Mouse (Mus musculus) stomach, embryonic 15.5 days (tissue): ENCODE results near the gene Nos1ap. TPM values are rescaled to one million over a fixed set of nuclear protein-coding genes. Genes with fewer than 3 reads are reported as not detected.

Experiments
- ATAC-seq: fragments of 200-750 bp; cut with Nextera tagmentation; 2 replicates; pipeline ENCODE4 v1.8.0; 2017; ENCODE audit warnings: low read depth, moderate number of reproducible peaks, moderate TSS enrichment; ENCODE audit not compliant: insufficient read depth, low FRiP score
- H3K27ac ChIP-seq: fragments of 300-500 bp; sonication (generic); 2 replicates; pipeline ENCODE4 v1.5.1; 2015; ENCODE audit warnings: mild to moderate bottlenecking, inconsistent platforms
- H3K27me3 ChIP-seq: fragments of 300-500 bp; sonication (generic); replicated peaks from 2 replicates; pipeline ENCODE4 v1.6.1; 2015; ENCODE audit warnings: inconsistent platforms
- H3K36me3 ChIP-seq: fragments of 300-500 bp; sonication (generic); 2 replicates; pipeline ENCODE4 v1.6.1; 2015; ENCODE audit warnings: inconsistent platforms
- H3K4me1 ChIP-seq: fragments of 300-500 bp; sonication (generic); 2 replicates; pipeline ENCODE4 v1.6.1; 2015; ENCODE audit warnings: inconsistent platforms
- H3K4me2 ChIP-seq: fragments of 300-500 bp; sonication (generic); 2 replicates; pipeline ENCODE4 v1.6.1; 2015; ENCODE audit warnings: mild to moderate bottlenecking, inconsistent platforms
- H3K4me3 ChIP-seq: fragments of 300-500 bp; sonication (generic); replicated peaks from 2 replicates; pipeline ENCODE4 v1.5.1; 2015; ENCODE audit warnings: inconsistent platforms
- H3K9ac ChIP-seq: fragments of 300-500 bp; sonication (generic); 2 replicates; pipeline ENCODE4 v1.6.1; 2015; ENCODE audit warnings: inconsistent platforms
- H3K9me3 ChIP-seq: fragments of 300-500 bp; sonication (generic); 2 replicates; pipeline ENCODE4 v1.6.1; 2016; ENCODE audit warnings: inconsistent platforms
- WGBS: fragments of 180-500 bp; shearing (Covaris S2); methylation state at CpG from one replicate; pipeline ENCODE4 v1.1.7; 2015; 5-methylcytosine and 5-hydroxymethylcytosine counted together
- polyA plus RNA-seq: library from polyadenylated mRNA; unstranded; fragments of >200 nt; fragmentation: Nextera tagmentation; extraction: Ambion mirVana; gene quantifications from 2 replicates; pipeline ENCODE4 v1.2.1, GENCODE M21; 2015

Nos1ap gene
- polyA plus RNA-seq, 1 experiment from 2014 or later, result 15.5 TPM

DNA sequence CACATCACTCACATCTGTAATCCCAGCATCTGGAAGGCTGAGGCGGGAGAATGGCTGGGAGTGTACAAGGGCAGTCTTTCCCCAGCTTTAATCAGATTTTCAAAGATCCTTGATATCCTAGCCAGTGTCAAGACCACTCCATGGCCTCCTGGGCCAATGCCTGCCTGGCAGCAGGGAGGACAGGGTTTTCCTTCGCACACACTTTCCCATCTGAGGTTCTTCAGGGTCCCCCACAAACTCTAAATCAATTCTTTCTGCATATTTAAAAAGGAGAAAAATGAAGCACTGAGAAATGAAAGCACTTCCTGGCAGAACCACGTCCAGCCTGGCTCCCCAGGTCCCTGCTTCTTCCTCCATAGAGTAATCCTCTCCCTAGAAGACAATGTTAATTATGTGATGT is 225.9 kb downstream of the Nos1ap start:
- WGBS, result 79% methylated on average over 3 of the region's 3 CpGs

DNA sequence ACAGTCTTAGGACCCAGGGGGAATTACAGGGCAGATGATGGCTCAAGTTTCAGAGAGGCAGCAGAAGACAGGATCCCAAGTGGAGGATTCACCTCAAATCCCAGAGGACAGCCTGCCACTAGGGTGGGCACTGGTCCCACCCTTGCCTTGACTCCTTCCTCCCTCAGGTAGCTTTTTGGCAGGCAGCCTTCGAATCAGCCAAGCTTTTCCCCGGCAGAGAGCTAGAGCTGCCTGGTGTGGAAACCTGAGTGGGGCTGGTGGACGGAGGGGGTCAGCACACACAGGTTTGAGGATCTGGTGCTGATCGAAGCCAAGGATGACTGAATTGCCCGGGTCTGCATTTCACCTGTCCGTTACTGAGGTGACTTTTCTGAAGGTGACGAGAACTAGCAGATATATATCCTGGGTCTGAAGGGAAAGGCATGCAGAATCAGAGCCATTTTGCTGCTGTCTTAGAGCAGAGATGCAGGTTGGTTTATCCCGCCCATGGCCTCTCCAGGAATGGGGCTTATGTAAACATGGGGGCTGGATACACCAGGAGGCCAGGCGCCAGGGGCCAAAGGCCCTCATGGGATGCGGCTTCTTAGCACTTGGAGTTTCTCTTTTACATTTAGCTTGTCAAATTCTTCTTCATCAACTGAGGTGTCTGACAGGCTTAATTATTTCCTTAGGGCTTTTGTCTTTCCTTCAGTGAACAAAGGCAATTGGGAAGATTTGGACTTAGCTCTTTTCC is 229.3 kb downstream of the Nos1ap start:
- no peak; the same call in 1 of the 2 replicates for ATAC-seq
- 43% methylated on average over 10 of the region's 10 CpGs for WGBS
- H3K9ac ChIP-seq, result no peak overlapping the region
- H3K9me3 ChIP-seq, result no peaks in the 10 kb centered on the region
- H3K36me3 ChIP-seq, result no peaks in the 10 kb centered on the region
- H3K27me3 ChIP-seq, result no peaks in the 10 kb centered on the region
- H3K27ac ChIP-seq, result no peak overlapping the region
- H3K4me2 ChIP-seq, result no peak overlapping the region
- no peaks in the 10 kb centered on the region for H3K4me1 ChIP-seq
- H3K4me3 ChIP-seq, result no peak overlapping the region

More for the DNA sequence above, 225.9 kb downstream of the Nos1ap start:
- ATAC-seq, result no peak
- Histone ChIP-seq H3K4me3 (no peak overlapping the region), H3K4me1 (no peaks in the 10 kb centered on the region), H3K9ac (no peak overlapping the region), H3K4me2 (no peak overlapping the region), H3K9me3 (no peaks in the 10 kb centered on the region), H3K36me3 (no peaks in the 10 kb centered on the region), H3K27ac (no peak overlapping the region), H3K27me3 (no peaks in the 10 kb centered on the region)

DNA sequence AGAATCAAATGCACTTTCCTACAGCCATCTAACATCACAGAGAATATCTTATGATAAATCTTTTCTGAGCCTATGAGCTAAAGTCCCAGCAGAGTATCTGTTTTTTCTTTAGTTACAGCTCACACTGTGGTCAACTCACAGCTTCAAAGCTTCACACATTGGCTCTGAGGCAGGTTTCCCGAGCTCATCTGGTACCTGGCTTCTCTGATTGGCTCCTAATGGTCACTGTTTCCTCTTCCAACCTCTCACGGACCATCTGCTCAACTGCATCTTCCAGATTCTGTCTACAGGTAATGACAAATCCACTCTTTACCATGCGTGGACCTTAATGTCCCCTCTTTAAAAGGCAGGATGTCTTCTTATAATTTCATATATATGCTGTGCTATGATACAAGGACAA is 236.3 kb downstream of the Nos1ap start:
- Histone ChIP-seq H3K4me3 (no peak overlapping the region), H3K9ac (no peak overlapping the region), H3K27me3 (no peaks in the 10 kb centered on the region), H3K27ac (no peak overlapping the region), H3K9me3 (no peaks in the 10 kb centered on the region), H3K36me3 (no peaks in the 10 kb centered on the region), H3K4me2 (no peak overlapping the region), H3K4me1 (no peaks in the 10 kb centered on the region)
- 69% methylated on average over 3 of the region's 3 CpGs for WGBS
- ATAC-seq, result no peak

DNA sequence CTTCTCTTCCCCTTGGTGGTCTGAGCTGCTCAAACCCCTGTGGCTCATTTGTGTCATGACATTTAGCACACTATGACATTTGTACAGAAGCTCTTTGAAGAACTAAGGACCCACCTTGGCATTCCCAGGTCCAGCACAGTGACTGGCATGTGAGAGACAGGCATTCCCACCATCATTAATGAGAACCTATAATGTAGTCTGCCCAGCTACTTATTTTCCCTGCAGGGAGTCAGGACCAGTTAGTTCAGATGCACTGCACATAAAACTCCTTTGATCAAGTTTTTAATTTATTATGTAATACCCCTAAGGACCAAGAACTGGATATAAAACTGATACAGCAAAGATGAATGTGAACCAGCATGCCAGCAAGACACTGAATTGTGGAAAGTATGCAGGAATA is 238.6 kb downstream of the Nos1ap start:
- H3K4me1 ChIP-seq, result no peaks in the 10 kb centered on the region

DNA sequence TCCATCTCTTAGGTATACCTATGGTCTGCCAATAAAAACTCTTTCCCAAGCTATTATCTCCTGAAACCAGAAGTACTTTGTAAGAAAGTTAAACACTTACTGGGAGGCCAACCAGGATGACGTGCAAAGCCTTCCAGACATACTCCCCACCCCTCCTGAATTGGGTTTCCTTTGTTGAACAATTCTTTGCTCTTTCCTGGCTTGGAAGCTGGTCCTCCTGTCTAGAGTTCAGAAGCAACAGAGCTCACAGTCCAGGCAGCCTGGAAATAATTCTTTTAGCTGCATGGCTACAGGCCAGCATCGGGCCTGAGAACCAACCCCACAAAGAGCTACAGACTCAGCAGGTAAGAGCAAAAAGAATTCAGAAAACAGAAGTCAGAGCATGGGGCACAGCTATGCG is 243.4 kb downstream of the Nos1ap start:
- no peak overlapping the region for H3K4me3 ChIP-seq
- no peaks in the 10 kb centered on the region for H3K27me3 ChIP-seq
- no peak for ATAC-seq
- 52% methylated on average over 3 of the region's 3 CpGs for WGBS
- H3K36me3 ChIP-seq, result no peaks in the 10 kb centered on the region
- H3K27ac ChIP-seq, result no peak overlapping the region
- no peak overlapping the region for H3K4me2 ChIP-seq
- no peak overlapping the region for H3K9ac ChIP-seq
- no peaks in the 10 kb centered on the region for H3K9me3 ChIP-seq
- H3K4me1 ChIP-seq, result no peaks in the 10 kb centered on the region

More for the DNA sequence above, 238.6 kb downstream of the Nos1ap start:
- no peaks in the 10 kb centered on the region for H3K9me3 ChIP-seq
- H3K4me3 ChIP-seq, result no peak overlapping the region
- ATAC-seq, result no peak
- no peaks in the 10 kb centered on the region for H3K36me3 ChIP-seq
- H3K9ac ChIP-seq, result no peak overlapping the region
- no peaks in the 10 kb centered on the region for H3K27me3 ChIP-seq
- H3K27ac ChIP-seq, result no peak overlapping the region
- H3K4me2 ChIP-seq, result no peak overlapping the region

DNA sequence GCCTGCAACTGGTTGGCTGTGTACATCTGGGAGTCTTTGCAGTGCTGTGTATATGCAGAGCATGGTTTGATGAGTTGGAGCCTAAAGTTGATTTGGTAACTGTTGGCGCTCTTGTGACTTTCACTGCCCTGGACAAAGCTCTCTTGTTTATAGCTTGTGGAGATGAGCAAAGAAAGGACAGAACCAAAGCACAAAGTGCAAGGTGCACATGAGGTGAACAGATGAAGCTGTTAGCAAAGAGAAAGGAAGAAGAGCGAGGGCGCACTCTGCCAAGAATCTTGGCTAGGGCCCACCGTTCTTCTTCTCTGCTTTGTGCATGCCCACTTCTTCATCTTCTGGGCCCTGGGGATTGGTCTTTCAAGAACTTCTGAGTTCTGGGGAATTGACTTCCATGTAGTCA is 245.8 kb downstream of the Nos1ap start:
- no peaks in the 10 kb centered on the region for H3K36me3 ChIP-seq
- no peaks in the 10 kb centered on the region for H3K4me1 ChIP-seq
- no peak overlapping the region for H3K4me2 ChIP-seq
- no peaks in the 10 kb centered on the region for H3K27me3 ChIP-seq
- H3K9me3 ChIP-seq, result no peaks in the 10 kb centered on the region
- no peak overlapping the region for H3K27ac ChIP-seq
- 95% methylated on average over 4 of the region's 4 CpGs for WGBS
- ATAC-seq, result no peak
- no peak overlapping the region for H3K4me3 ChIP-seq
- no peak overlapping the region for H3K9ac ChIP-seq

DNA sequence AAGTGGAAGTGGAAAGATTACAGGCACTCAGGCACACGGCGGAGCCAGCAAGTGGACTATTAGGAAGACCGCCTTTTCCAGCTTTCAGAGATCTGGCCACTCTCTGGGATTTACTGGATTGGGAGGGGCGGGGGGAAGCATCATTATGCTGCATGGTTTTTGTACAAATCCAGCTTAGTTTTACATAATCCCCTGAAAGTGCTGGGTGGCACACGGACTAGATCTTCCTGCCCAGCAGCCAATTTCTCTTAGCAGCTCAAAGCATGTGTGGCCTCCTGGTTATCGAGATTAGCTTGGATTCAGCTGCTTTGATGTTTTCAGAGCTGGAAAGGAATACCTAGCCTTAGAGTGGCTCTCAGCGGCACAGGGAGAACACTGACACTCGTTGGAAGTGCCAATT is 246.6 kb downstream of the Nos1ap start:
- no peaks in the 10 kb centered on the region for H3K4me1 ChIP-seq
- no peaks in the 10 kb centered on the region for H3K27me3 ChIP-seq
- no peaks in the 10 kb centered on the region for H3K9me3 ChIP-seq
- H3K4me2 ChIP-seq, result no peak overlapping the region
- no peak for ATAC-seq
- no peaks in the 10 kb centered on the region for H3K36me3 ChIP-seq
- 79% methylated on average over 8 of the region's 8 CpGs for WGBS
- no peak overlapping the region for H3K27ac ChIP-seq
- H3K4me3 ChIP-seq, result no peak overlapping the region
- H3K9ac ChIP-seq, result no peak overlapping the region

DNA sequence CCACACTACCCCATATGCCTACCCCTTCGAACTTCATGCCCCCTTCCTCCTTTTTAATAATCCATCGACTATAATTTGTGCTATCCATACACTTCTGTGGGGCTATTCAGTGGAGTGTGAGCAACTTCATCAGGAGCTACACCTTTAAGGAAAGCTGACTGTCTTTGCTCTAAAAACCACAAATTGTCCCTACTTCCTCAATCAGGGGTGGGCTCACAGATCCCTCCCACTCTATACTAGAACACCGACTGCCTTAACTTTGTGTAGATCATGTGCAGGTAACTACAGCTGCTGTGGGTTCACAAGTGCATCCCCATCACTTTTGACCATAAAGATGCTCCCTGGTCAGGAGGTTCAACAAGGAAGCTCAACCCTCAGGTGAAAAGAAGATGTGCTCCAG is 249.7 kb downstream of the Nos1ap start:
- H3K4me2 ChIP-seq, result no peak overlapping the region
- H3K36me3 ChIP-seq, result no peaks in the 10 kb centered on the region
- H3K9ac ChIP-seq, result no peak overlapping the region
- 88% methylated on average over 3 of the region's 3 CpGs for WGBS
- no peaks in the 10 kb centered on the region for H3K27me3 ChIP-seq
- H3K4me3 ChIP-seq, result no peak overlapping the region
- no peak for ATAC-seq
- no peaks in the 10 kb centered on the region for H3K9me3 ChIP-seq
- no peak overlapping the region for H3K27ac ChIP-seq
- H3K4me1 ChIP-seq, result no peaks in the 10 kb centered on the region

DNA sequence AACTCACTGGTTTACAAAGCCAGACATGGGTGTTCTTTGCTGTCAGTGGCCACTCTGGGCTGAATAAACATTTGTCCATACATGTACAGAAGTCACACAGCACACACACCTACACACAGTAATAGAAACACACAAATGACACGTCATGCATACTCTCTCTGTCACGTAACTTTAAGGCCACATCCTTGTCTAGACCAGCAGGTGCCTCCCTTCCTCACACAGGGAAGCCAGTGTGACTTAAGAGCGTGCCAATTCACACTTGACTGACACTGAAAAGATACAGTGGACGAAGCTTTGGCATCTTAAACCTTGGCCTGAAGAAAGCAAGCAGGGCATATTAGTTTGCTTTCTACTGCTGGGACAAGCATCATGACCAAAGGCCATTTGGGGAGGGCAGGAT is 256.9 kb downstream of the Nos1ap start:
- no peak overlapping the region for H3K9ac ChIP-seq
- H3K4me3 ChIP-seq, result no peak overlapping the region
- H3K4me2 ChIP-seq, result no peak overlapping the region
- no peaks in the 10 kb centered on the region for H3K36me3 ChIP-seq
- H3K9me3 ChIP-seq, result no peaks in the 10 kb centered on the region
- 77% methylated on average over 4 of the region's 4 CpGs for WGBS
- H3K4me1 ChIP-seq, result no peaks in the 10 kb centered on the region
- ATAC-seq, result no peak
- H3K27ac ChIP-seq, result no peak overlapping the region
- H3K27me3 ChIP-seq, result no peaks in the 10 kb centered on the region

DNA sequence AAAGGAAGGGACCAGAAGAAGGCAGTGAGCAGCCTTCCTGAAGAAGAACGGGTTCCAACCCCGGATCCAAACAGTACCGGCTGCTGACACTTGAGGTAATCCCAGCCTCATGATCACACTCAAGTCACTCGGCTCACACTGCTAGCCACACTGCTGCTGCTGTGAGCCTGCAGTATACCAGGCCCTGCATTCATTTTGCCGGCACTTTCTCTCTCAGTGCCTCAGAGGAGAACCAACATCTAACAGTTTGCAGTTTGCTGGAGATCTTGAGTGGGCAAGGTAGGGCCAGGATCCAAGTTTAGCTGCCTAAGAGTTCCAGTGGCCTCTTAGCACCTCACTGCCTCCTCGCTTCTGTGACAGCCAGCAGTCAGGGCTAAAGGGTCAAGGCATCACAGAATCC is 257.7 kb downstream of the Nos1ap start:
- H3K9me3 ChIP-seq, result no peaks in the 10 kb centered on the region
- ATAC-seq, result no peak
- H3K4me1 ChIP-seq, result no peaks in the 10 kb centered on the region
- H3K4me3 ChIP-seq, result no peak overlapping the region
- H3K4me2 ChIP-seq, result no peak overlapping the region
- 54% methylated on average over 6 of the region's 6 CpGs for WGBS
- H3K9ac ChIP-seq, result no peak overlapping the region
- no peak overlapping the region for H3K27ac ChIP-seq
- H3K27me3 ChIP-seq, result no peaks in the 10 kb centered on the region
- H3K36me3 ChIP-seq, result no peaks in the 10 kb centered on the region

DNA sequence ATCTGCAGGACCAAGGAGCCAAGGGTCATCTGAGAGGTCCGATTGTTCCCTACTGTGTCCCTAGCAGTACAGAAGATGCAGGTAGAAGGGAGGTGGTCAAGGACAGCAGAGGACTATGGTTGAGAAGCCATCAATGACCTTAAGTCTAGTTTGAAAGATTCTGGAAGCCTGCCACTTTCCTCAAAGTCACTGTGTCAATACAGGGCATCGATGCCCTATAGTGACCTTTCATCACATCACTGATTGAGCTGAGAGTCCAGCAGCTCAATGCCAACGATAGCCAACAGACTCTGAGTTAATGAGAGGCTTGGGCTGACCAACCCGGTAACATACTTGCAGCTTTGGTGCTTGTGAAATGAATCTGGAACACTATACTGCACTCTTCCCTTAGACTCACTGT is 264.4 kb downstream of the Nos1ap start:
- Histone ChIP-seq H3K9me3 (no peaks in the 10 kb centered on the region), H3K36me3 (no peaks in the 10 kb centered on the region), H3K27me3 (no peaks in the 10 kb centered on the region), H3K9ac (no peak overlapping the region), H3K27ac (no peak overlapping the region), H3K4me1 (no peaks in the 10 kb centered on the region), H3K4me3 (no peak overlapping the region), H3K4me2 (no peak overlapping the region)
- WGBS, result 87% methylated on average over 4 of the region's 4 CpGs
- no peak for ATAC-seq

DNA sequence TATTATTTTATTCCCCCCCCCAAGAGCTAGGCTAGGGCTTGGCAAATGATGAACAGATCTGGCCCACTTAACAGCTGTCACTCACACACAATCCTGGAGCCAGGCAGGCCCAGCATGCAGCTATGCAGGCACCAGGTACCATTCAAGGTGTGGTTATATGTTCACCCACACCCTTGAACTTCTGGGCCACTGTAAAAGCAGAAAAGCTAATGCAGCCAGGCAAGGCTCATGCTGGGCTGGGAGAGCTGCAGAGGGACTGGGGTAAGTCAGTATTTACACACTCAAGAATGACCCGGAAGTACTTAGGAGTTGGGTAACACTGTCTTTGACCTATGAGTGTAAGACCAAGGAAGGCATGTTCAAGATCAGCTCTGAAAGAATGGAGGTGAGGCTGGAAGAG is 265.3 kb downstream of the Nos1ap start:
- Histone ChIP-seq H3K4me1 (no peaks in the 10 kb centered on the region), H3K9ac (no peak overlapping the region), H3K36me3 (no peaks in the 10 kb centered on the region), H3K4me2 (no peak overlapping the region), H3K4me3 (no peak overlapping the region), H3K27ac (no peak overlapping the region), H3K27me3 (no peaks in the 10 kb centered on the region), H3K9me3 (no peaks in the 10 kb centered on the region)
- no peak for ATAC-seq
- 76% methylated on average over 1 of the region's 1 CpGs for WGBS

DNA sequence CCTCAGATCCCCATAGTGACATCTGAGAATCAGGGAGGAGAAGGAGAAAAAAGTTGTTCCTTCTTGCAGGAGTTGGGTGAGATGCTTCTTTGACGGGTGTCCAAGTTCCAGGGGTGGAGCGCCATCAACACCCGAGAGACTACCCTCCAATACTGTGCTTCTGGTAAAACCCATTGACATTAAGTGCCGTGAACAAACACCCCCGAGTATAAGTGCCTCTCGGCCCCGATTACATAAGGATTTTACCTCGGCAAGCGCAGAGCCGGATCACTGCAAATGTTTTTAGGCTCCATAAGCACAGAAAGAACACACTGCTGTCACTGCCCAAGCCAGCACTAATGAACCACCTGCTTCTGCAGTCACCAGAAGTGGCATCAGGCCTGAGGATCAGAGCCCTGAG is 266.7 kb downstream of the Nos1ap start:
- no peaks in the 10 kb centered on the region for H3K27me3 ChIP-seq
- no peaks in the 10 kb centered on the region for H3K4me1 ChIP-seq
- H3K36me3 ChIP-seq, result no peaks in the 10 kb centered on the region
- H3K4me2 ChIP-seq, result no peak overlapping the region
- ATAC-seq, result no peak
- H3K4me3 ChIP-seq, result no peak overlapping the region
- H3K9me3 ChIP-seq, result no peaks in the 10 kb centered on the region
- no peak overlapping the region for H3K9ac ChIP-seq
- WGBS, result 88% methylated on average over 10 of the region's 10 CpGs
- H3K27ac ChIP-seq, result no peak overlapping the region
